Mouse (Mus musculus): ENCODE results near the gene Gm10330. TPM values are rescaled to one million over a fixed set of nuclear protein-coding genes. Genes with fewer than 3 reads are reported as not detected.
"Not testable (repeated sequence)": the region's sequence is repeated elsewhere in the genome, so short reads cannot be mapped to it uniquely, and the experiment has no call there.

The Gm10330 gene
- 0.27 and 0.78 TPM in 2 replicates for polyA plus RNA-seq (2012; rRNA removed)
- polyA plus RNA-seq (2014; fragmentation: Nextera tagmentation; extraction: Ambion mirVana), result 0.23 and 0.36 TPM in 2 replicates

- DNase-seq (ENCODE audit: low spot score); H3K4me1 ChIP-seq (ENCODE audit: control insufficient read depth, insufficient read depth, low read length); H3K27ac ChIP-seq (replicated peaks; ENCODE audit: low read depth, low read length); H3K36me3 ChIP-seq (ENCODE audit: control insufficient read depth, insufficient read depth, low read length); ATAC-seq (ENCODE audit: low FRiP score, low read depth); H3K4me3 ChIP-seq (replicated peaks; ENCODE audit: low read length); H3K4me2 ChIP-seq (replicated peaks; ENCODE audit: low read depth, low read length, severe bottlenecking); H3K9ac ChIP-seq (ENCODE audit: low read depth, low read length, severe bottlenecking); H3K27me3 ChIP-seq (ENCODE audit: control insufficient read depth, insufficient read depth, low read length); H3K9me3 ChIP-seq (ENCODE audit: control insufficient read depth, low read length): not testable (repeated sequence)
- 84% methylated on average over 1 of the region's 1 CpGs for WGBS
Measured at GRCm38 (mm10) chr12:23780165-23780564, at the start of gene Gm10330. Gene Gm10330 (minus strand): TSS chr12:23780265.

DNA sequence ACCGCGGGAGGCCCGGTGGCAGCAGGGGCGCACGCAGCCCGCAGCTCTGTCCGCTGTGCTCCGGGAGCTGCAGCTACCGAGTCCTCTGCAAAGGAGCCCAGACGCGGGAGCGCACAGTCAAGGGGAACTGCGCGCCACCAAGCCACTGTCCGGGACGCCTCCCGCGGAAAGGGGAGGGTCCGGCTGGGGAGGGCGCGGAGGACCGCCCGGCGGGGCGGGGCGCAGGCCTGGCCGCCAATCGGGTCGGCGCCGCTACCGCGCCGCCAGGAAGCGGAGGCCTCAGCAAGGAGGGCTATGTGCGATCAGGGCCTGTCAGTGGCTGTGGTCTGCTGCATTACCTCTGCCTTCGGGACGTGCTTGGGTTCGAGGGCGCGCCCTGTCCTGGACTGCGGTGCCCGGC lies 20.7 kb upstream of the Gm10330 start:
- not testable (repeated sequence) for H3K4me1 ChIP-seq (ENCODE audit: control insufficient read depth, insufficient read depth, low read length); DNase-seq (ENCODE audit: low spot score); H3K4me2 ChIP-seq (replicated peaks; ENCODE audit: low read depth, low read length, severe bottlenecking); H3K4me3 ChIP-seq (replicated peaks; ENCODE audit: low read length); H3K9me3 ChIP-seq (ENCODE audit: control insufficient read depth, low read length); H3K36me3 ChIP-seq (ENCODE audit: control insufficient read depth, insufficient read depth, low read length); H3K27me3 ChIP-seq (ENCODE audit: control insufficient read depth, insufficient read depth, low read length); H3K9ac ChIP-seq (ENCODE audit: low read depth, low read length, severe bottlenecking); H3K27ac ChIP-seq (replicated peaks; ENCODE audit: low read depth, low read length); ATAC-seq (ENCODE audit: low FRiP score, low read depth)
- WGBS, result 23% methylated on average over 25 of the region's 43 CpGs

DNA sequence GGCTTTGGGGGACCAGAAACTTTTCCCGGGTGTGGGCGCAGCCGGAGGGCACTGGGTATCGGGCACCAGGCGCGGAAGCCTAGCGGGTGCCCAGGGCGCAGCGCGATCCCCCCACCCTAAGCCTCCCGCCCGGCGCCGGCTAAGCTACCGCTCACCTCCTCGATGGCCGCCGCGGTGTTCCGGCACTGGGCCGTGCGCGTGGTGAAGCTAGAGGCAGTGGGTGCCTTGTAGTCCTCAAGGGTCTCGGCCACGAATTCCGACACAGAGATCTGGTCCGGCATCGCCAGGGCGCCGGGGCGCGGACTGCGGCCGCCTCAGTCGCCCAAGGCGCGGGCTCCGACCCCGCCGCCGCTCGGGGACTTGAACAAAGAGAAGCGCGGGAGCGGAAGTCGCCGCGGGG lies 20.3 kb upstream of the Gm10330 start:
- not testable (repeated sequence) for H3K4me2 ChIP-seq (replicated peaks; ENCODE audit: low read depth, low read length, severe bottlenecking); H3K36me3 ChIP-seq (ENCODE audit: control insufficient read depth, insufficient read depth, low read length); DNase-seq (ENCODE audit: low spot score); H3K9ac ChIP-seq (ENCODE audit: low read depth, low read length, severe bottlenecking); H3K4me1 ChIP-seq (ENCODE audit: control insufficient read depth, insufficient read depth, low read length); H3K9me3 ChIP-seq (ENCODE audit: control insufficient read depth, low read length); H3K27ac ChIP-seq (replicated peaks; ENCODE audit: low read depth, low read length); H3K27me3 ChIP-seq (ENCODE audit: control insufficient read depth, insufficient read depth, low read length); ATAC-seq (ENCODE audit: low FRiP score, low read depth); H3K4me3 ChIP-seq (replicated peaks; ENCODE audit: low read length)
- WGBS, result 14% methylated on average over 20 of the region's 48 CpGs

Data from limb, embryonic 14.5 days (tissue).